Mouse (Mus musculus) small intestine, adult 10 weeks (tissue): ENCODE results near the gene Disp2. TPM values are rescaled to one million over a fixed set of nuclear protein-coding genes. Genes with fewer than 3 reads are reported as not detected.

Experiments used
- polyA plus RNA-seq: library from polyadenylated mRNA; stranded (reverse); fragments of 350-450 nt; fragmentation: Illumina TruSeq; extraction: RNeasy Lipid Tissue Mini Kit (QIAGEN cat#74804); gene quantifications from one replicate; pipeline ENCODE4 v1.2.3, GENCODE M21; 2014; ENCODE audit warnings: low replicate concordance

Gene Disp2
- 0.67 TPM for polyA plus RNA-seq

DNA sequence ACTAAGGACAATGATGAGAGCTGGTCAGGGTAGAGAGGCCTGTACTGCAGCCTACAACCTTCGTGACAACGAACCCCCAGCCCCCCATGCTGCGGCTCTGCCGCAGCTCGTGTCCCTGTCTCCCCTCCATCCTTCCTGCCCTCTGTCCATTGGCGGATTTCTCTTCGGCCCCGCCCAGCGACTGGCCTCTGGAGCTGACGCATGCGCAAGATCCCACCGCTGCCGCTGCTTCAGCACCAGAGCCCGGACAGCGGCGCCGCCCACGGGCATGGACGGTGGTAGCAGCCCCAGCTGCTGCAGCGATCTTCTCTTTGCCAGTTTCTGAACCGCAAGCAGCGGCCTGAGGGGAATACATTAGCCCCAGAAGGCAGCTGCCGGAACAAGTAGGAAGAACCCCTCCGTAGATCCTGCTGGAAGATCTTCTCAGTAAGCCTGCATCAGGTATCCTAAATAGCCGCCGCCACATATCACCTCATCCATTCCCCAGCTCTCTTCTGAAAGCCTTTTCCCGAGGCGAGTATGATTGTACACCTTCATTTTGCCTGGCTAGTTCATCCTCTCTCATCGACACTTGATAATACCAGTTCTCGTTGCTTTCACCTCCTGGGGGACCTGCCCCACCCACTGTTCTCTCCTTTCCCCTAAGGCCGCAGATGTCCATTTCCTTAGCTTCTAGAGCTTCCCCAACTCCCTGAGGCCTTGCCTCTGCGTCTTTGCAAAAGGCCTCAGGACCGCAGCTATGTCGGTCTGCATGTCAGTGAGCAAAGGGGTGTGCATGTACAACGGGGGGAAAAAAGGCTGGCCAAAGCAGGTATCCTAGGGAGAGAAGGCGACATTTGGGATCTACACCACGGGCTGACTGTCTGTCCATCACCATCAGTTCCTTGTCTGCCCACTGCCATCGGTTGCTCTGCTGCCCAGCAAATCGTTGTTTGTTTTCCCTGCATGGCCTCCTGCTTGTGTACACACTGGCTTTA, at the start of gene Disp2:
Gene Disp2, plus strand, starts transcription at position 216 of the 977 bp plus-strand sequence.

DNA sequence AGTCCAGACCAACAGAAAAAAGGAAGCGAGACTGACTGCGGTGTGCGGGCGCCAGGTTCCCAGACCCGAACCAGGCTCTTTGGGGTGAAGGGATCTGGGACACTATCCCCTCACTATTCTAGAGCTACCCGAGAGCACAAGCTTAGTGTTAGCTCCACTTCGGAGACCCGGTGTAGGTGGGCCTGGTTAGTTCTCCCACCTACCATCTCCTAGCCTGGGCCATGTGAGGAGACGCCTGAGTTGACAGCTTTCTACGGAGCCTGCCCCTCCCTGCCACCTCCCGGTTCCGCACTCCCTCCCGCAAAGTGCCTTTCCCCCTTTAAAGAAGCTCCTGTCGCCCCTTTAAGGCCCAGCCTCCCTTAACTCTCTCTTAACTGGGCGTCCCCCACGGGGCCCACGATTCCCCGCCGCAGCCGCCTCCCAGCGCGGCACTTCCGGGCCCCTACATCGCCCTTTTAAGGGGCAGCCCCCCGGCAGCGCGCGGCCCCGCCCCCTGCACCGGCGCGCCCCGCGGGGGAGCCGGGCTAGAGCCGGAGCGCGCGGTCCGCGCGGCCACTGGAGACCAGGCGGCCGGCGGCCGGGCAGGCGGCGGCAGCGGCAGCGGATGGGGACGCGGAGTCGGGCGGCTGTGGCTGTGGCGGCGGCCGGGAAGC, 34.2 kb upstream of the Disp2 start, which contains the start of gene Inafm2:
Gene Inafm2, plus strand, starts transcription at position 527 of the 653 bp plus-strand sequence.

DNA sequence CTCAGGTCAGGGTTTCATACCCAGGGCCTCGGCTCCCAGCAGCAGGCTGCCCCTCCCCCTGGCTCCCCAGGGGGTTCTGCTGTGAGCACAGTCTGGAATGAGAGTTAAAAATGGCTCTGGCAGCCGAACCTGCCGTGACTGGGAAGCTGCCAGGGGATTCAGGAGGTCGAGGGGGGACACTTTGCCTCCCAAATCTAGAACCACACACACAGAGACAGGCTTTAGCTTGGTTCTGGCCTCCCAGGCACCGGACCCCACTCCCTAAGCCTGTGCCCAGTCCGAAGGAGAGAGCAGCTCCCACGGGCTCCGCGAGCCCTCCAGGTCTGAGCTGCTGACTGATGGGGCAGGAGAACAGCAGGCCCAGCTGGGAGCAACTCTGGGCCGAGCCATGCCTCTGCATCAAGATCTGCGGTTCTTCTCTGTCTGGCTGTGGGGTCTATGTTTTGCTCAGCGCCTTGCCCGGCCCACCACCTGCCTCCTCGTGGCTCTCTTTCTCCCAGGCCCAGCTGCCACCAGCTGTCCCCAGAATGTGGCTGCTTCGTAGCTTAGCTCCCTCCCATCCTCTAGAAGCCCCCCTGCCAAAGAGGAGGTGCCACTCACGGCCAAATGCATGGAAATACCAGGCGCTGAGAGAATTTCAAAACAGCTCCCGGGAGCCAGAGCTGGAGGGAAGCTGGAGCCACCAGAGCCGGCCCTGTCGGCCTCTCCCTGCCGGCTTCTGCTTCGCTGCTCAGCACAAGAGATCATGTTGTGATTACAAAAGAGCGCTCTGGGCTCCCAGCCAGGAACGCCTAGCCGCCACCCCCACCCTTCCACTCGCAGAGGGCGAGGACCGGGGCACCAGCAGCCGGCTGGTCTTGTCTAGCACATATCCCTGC, 17.4 kb upstream of the Disp2 start, which contains the start of gene Ccdc9b:
Gene Ccdc9b, minus strand, starts transcription at position 756 of the 878 bp plus-strand sequence.

DNA sequence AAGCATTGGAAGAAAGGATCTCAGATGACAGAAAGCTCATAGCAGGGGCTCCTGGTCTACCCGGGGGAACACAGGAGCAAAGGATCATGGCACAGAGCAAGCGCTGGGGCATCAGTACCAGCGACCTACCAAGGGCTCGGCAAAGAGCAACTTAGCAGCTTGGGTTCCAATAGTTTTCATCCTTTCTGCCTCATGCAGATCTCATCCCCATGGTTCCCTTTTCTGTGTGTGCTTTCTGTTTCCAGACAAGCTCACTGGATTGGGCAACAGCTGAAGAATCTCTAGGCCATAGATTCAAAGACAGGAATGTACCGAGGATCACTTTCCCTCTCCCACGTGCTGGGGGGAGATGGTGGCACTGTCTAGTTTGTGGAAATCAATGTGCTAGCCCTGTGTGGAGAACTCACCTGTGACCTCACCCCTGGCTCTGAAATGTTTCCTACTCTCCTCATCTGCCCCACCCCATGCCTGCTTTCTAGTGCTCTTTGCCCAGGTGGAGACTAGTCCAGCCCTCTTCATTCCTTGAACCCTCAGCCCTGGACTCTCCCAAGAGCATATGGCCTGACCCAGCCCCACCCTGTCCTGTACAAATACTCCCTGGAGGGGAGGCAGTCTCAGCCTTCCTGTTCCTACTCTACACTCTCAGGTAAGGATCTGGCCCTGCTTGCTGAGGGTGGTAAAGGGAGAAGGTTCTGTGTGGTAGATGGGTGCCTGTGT, 7.2 kb upstream of the Disp2 start, which contains the start of gene Phgr1:
Gene Phgr1, plus strand, starts transcription at position 612 of the 717 bp plus-strand sequence.

DNA sequence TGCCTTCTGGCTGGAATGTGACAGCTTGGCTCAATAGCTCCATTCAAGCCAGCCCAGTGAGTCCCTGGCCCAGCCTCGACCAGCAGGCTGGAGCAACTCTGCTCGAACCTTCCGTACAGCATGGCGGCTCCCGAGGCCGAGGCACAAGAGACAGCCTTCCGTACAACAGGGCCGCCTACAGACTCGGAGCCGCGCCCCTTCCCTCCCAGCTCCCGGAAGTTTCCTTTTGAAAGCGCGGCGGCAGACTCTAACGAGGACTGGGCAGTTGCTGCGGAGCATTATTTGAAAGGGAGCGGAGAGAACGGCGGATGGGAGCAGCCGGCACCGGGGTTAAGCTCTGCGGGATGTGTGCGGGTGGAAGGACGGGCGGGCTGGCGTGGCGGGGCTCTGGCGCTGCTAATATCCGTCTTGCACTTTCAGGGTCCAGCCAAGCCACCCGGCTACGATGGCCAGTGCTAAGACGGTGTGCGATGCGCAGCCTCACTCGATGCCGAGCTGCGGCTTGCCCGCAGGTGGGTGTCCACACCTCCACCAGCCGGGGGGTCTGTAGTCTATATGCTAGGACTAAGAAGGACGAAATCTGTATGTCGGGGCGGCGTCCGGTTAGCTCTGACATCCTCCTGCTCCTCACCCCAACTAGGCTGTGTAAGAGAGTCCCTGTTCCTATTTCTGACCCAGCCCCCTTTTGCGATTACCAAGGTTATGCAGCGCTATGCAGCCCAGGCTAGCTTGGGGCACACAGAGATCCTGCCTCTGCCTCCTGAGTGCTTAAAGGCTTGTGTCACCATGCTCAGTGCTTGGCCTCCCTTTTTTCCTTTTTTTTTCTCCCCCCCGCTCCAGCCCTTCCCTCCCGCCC, 34.7 kb downstream of the Disp2 start, which contains the start of gene Knstrn:
Gene Knstrn, plus strand, starts transcription at position 23 of the 856 bp plus-strand sequence.

Other genes starting within 250 kb of the Disp2 start
- 2.9 TPM for gene Bmf, start 230.0 kb upstream of the Disp2 start, polyA plus RNA-seq
- gene Bub1b, start 181.5 kb upstream of the Disp2 start, polyA plus RNA-seq: 11.1 TPM
- 0.22 TPM for gene Pak6, start 116.4 kb upstream of the Disp2 start, polyA plus RNA-seq
- gene Ankrd63, start 75.8 kb upstream of the Disp2 start, polyA plus RNA-seq: 0.37 TPM
- gene Plcb2, start 51.3 kb upstream of the Disp2 start, polyA plus RNA-seq: 1.2 TPM
- 11.9 TPM for gene Inafm2, start 34.0 kb upstream of the Disp2 start, polyA plus RNA-seq
- gene Ccdc9b, start 17.1 kb upstream of the Disp2 start, polyA plus RNA-seq: 0.89 TPM
- gene Phgr1, start 7.0 kb upstream of the Disp2 start, polyA plus RNA-seq: 16.7 TPM
- gene Knstrn, start 34.3 kb downstream of the Disp2 start, polyA plus RNA-seq: 6.4 TPM
- gene Ivd, start 82.2 kb downstream of the Disp2 start, polyA plus RNA-seq: 8.3 TPM
- gene Bahd1, start 120.7 kb downstream of the Disp2 start, polyA plus RNA-seq: 2.5 TPM
- gene Chst14, start 146.8 kb downstream of the Disp2 start, polyA plus RNA-seq: 0.59 TPM
- gene Ccdc32, start 249.7 kb downstream of the Disp2 start, polyA plus RNA-seq: 22.2 TPM